Mouse (Mus musculus) bone marrow, adult 2 months (tissue): ENCODE measurements around the gene Psma5.

Experiments used
- CTCF ChIP-seq: fragments of 200-500 bp; IDR thresholded peaks from 2 replicates; pipeline ENCODE4 v1.5.1; 2011; ENCODE audit warnings: low read length, control low read depth; ENCODE audit not compliant: control insufficient read depth, insufficient read depth
- POLR2A ChIP-seq: fragments of 200-500 bp; IDR thresholded peaks from 2 replicates; pipeline ENCODE4 v1.6.1; 2011; ENCODE audit warnings: low read depth, mild to moderate bottlenecking, control low read depth, low read length, borderline replicate concordance; ENCODE audit not compliant: control insufficient read depth

DNA sequence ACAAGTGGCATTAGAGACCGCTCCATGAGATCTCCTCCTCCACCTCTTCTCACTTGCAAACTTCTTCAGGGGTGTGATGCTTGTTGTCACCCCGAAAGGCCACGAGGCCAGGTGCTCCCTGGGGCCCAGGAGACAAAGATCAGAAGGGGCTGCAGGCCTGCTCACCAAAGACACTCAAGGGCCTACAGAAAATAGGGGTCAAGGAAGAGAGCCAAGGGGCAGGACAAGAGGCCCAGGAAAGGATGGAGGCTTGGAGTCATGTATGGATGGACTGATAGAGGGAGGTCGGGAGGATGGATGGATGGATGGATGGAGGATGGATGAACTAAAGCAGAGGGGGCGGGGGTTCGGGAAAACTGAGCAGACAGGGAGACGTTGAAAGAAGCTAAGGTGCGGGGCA is 47.2 kb upstream of the Psma5 start:
- TF ChIP-seq POLR2A (no peak), CTCF (no peak)
